Mouse (Mus musculus) induced T-regulatory cell, adult 2 months (primary cell): Measurements from ENCODE around the gene Olfr331.
"Not testable (repeated sequence)": the region's sequence is repeated elsewhere in the genome, so short reads cannot be mapped to it uniquely, and the experiment has no call there.

Experiments
- DNase-seq: peaks from one replicate; pipeline ENCODE4 v3.0.0-alpha.2; 2012; ENCODE audit warnings: low read depth

Olfr331 gene

DNA sequence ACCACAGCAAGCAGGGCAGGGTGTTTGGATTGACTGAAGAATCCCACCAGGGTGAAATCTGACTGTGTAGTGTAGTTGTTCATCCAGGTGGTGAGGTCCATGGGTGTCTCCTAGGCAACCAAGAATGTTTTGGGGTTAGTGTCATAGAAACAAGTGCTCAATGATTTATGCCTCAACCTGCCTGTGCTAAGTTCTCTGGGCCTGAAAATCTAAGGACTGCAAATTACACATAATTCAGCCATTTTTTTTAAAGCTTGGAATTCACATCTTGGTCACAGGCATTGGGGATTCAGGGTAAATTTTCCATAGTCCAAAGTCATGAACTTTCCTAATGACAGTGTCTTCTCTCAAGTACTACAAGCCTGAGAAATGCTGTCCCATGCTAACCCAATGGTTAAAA is at the start of gene Olfr331:
TSS of gene Olfr331 (minus strand) at position 101 of the 400 bp plus-strand sequence.
- DNase-seq: not testable (repeated sequence)

DNA sequence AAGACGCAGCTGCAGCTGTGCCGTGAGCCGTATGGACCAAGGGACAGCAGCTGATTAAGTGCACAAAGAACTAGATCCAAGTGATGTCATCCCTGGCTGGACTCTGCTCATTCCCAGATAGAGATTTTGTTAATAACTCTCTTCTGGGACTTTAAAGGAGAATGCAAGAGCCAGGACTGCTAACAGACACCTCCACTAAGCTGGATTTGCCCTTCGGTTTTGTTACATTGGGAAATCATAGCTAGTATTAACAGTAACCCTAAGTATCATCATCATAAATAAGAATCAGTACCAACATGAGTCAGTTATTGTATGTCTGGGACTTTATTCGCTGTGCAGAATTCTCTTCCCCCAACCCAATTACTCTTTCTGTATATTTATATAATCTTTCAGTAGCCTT is 44.0 kb upstream of the Olfr331 start, which contains the start of gene Olfr329-ps:
TSS of gene Olfr329-ps (minus strand) at position 101 of the 400 bp plus-strand sequence.
- DNase-seq: no peak

DNA sequence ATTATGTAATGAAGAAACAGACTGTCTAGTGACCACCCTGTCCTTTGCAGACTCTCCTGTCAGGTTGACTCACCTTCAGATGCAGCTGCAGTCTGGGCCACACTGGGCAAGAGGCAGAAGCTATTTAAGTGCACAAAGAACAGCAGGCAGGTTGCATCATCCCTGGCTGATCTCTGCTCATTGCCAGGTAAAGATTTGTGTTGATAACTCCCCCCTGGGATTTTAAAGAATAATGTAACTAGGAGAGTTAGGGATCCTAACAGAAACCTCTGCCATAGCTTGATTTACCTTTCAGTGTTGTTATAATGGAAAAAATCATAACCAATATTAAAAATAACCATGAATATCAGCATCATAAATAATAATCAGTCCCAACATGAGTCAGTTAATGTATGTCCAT is 32.4 kb upstream of the Olfr331 start, which contains the start of gene Olfr330:
TSS of gene Olfr330 (minus strand) at position 101 of the 400 bp plus-strand sequence.
- not testable (repeated sequence) for DNase-seq

GRCm38 (mm10) chr11:58519756-58520155 is 17.4 kb upstream of the Olfr331 start:
- not testable (repeated sequence) for DNase-seq

DNA sequence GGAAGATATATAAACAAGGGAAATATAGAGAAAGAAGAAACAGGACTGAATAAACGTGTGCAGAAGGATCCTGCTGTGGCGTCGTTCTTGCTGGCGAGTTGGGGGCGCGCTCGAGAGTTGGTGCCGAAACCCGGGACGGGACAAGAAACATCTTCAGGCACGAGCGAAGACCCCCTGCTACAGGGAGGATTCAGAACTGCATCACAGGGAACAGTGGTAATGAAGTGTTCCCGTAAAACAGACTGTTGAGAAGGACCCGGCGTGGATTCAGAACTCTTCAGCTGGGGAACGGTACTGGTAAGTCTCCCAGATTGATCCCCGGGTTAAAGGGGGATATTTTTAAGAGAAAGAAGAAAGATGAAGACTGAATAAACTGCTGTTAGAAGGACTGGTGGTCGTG is 16.5 kb upstream of the Olfr331 start:
- not testable (repeated sequence) for DNase-seq

- not testable (repeated sequence) for DNase-seq
Measured at GRCm38 (mm10) chr11:58509058-58509457, 6.7 kb upstream of the Olfr331 start.

- DNase-seq: peak; percentile 4
Measured at GRCm38 (mm10) chr11:58499290-58499689, 3.1 kb downstream of the Olfr331 start.

GRCm38 (mm10) chr11:58498761-58499160 is 3.6 kb downstream of the Olfr331 start:
- DNase-seq: no peak

DNA sequence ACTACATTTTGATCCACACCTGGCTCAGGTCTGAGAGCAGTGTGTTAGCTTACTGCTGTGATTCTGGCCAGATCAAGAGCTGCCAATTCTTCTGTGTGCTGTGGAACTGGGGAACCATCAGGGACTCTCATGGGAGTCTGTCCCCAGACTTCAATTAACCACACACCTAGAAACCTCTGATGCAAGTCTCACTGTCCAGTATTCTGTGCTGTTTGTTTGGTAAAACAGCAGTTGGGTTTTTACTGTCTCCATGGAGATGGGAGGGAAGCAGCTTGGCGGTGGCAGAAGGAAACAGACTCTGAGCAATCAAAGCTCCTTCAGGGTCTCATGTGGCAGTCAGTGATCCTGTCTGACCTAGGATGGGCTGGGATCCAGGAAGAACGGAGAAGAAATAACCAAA is 9.9 kb downstream of the Olfr331 start, which contains the start of gene Olfr332:
TSS of gene Olfr332 (minus strand) at position 101 of the 400 bp plus-strand sequence.
- no peak for DNase-seq

DNA sequence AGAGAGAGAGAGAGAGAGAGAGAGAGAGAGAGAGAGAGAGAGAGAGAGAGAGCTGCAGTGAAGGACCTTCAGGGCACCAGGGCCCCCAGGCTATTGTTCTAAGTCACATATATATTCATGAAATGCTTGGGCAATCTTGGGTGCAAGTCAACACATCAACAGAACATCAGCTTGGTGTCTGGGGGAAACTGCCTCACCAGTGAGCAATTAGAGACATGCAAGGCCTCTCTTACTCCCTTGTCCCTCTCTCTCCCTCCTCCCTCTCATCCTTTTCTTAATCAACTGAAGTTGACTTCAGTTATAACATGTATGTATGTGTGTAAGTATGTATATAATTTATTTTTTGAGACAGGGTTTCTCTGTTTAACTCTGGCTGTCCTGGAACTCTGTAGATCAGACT is 40.2 kb downstream of the Olfr331 start, which contains the start of gene Olfr30:
TSS of gene Olfr30 (minus strand) at position 101 of the 400 bp plus-strand sequence.
- DNase-seq: no peak

- DNase-seq: no peak
Measured at GRCm38 (mm10) chr11:58453592-58453991, 48.8 kb downstream of the Olfr331 start.

GRCm38 (mm10) chr11:58452759-58453158 is 49.6 kb downstream of the Olfr331 start, which contains the start of gene Lypd9:
Lypd9 (minus strand) TSS chr11:58452923.
- DNase-seq: no peak
